22 mouse cellular contexts compared by ENCODE assay signal in the genomic region with DNA sequence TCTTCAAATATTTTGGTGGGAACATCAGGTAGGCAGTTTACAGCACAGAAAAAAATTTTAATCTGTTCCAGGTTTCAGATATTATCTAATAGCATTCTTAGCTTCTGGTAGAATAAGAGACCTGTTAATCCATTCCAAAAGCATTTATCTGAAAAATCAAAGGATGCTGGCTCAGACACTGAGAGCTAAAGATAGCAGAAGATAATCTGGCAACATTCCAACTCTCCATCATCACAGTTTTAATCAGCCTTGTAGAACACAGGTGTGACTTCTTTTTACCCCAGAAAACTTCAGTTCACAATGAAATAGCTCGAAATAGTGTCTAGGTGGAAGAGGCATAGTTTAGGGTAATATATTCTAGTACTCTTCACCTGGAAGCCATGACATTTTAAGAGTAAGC.
DNase-seq lines count a peak whose midpoint lies in the region; ATAC-seq and TF ChIP-seq lines count a peak whose summit lies in the region.
"Had no signal": no experiment of that assay in that cellular context is flagged by ENCODE, and none has a peak within 500 bp of the region (broad histone marks: within the 10 kb centered on the region; RNA-seq: fewer than 3 reads in every experiment).

No protein-coding gene starts in this region.

- no peaks in the 10 kb centered on the region for H3K36me3 ChIP-seq in embryonic facial prominence, embryonic 14.5 days (ENCODE audit: control insufficient read depth, insufficient read depth, low read length)
- no peaks in the 10 kb centered on the region for H3K36me3 ChIP-seq in embryonic facial prominence, embryonic 10.5 days (replicated peaks)
- H3K36me3 ChIP-seq in limb, embryonic 14.5 days (ENCODE audit: control insufficient read depth, insufficient read depth, low read length), result no peaks in the 10 kb centered on the region
- H3K36me3 ChIP-seq in limb, embryonic 10.5 days, result no peaks in the 10 kb centered on the region
- H3K36me3 ChIP-seq in hindbrain, embryonic 12.5 days, result no peaks in the 10 kb centered on the region
- H3K36me3 ChIP-seq: G1E had no signal

- DNase-seq in cerebellum, adult 9-10 months, result peak; percentile 31
- no peak for DNase-seq in cerebellum, adult 11-12 months
- DNase-seq in embryonic facial prominence, embryonic 14.5 days (ENCODE audit: low spot score), result peak; percentile 33
- DNase-seq in embryonic facial prominence, embryonic 10.5 days (ENCODE audit: low spot score), result no peak
- DNase-seq in limb, embryonic 14.5 days (ENCODE audit: low spot score), result peak; percentile 46
- DNase-seq in limb, embryonic 10.5 days (ENCODE audit: low spot score), result no peak
- peak; percentile 67 for DNase-seq in brain, adult 2 months (ENCODE audit: low read depth, low spot score)
- DNase-seq: adrenal gland, adult 2 months; adrenal gland, adult 8-10 months; adrenal gland, postnatal 10 days; adrenal gland, postnatal 14 days; adrenal gland, postnatal 25 days; adrenal gland, postnatal 36 days; B cell, adult 2 months; cerebellum, adult 11 months; cerebellum, adult 18-20 months had no signal

- no peak overlapping the region for H3K4me3 ChIP-seq in embryonic facial prominence, embryonic 14.5 days (ENCODE audit: low read depth, low read length)
- H3K4me3 ChIP-seq in embryonic facial prominence, embryonic 10.5 days, result no peak overlapping the region
- no peak overlapping the region for H3K4me3 ChIP-seq in limb, embryonic 14.5 days (replicated peaks; ENCODE audit: low read length)
- H3K4me3 ChIP-seq in limb, embryonic 10.5 days, result no peak overlapping the region
- no peak overlapping the region for H3K4me3 ChIP-seq in hindbrain, embryonic 12.5 days

- no peak overlapping the region for H3K27ac ChIP-seq in embryonic facial prominence, embryonic 14.5 days (replicated peaks; ENCODE audit: low read depth, low read length)
- H3K27ac ChIP-seq in embryonic facial prominence, embryonic 10.5 days (replicated peaks), result no peak overlapping the region
- H3K27ac ChIP-seq in limb, embryonic 14.5 days (replicated peaks; ENCODE audit: low read depth, low read length), result no peak overlapping the region
- no peak overlapping the region for H3K27ac ChIP-seq in limb, embryonic 10.5 days
- no peak overlapping the region for H3K27ac ChIP-seq in hindbrain, embryonic 12.5 days

- no peaks in the 10 kb centered on the region for H3K27me3 ChIP-seq in embryonic facial prominence, embryonic 14.5 days (replicated peaks; ENCODE audit: control insufficient read depth, insufficient read depth, low read length)
- H3K27me3 ChIP-seq in embryonic facial prominence, embryonic 10.5 days (replicated peaks; ENCODE audit: low read depth, poor library complexity, severe bottlenecking), result no peaks in the 10 kb centered on the region
- H3K27me3 ChIP-seq in limb, embryonic 14.5 days (ENCODE audit: control insufficient read depth, insufficient read depth, low read length), result no peaks in the 10 kb centered on the region
- no peaks in the 10 kb centered on the region for H3K27me3 ChIP-seq in limb, embryonic 10.5 days (ENCODE audit: low read depth, poor library complexity, severe bottlenecking)
- no peaks in the 10 kb centered on the region for H3K27me3 ChIP-seq in hindbrain, embryonic 12.5 days
- H3K27me3 ChIP-seq: CH12.LX, Patski had no signal

- H3K9ac ChIP-seq in embryonic facial prominence, embryonic 14.5 days (ENCODE audit: low read depth, low read length), result no peak overlapping the region
- no peak overlapping the region for H3K9ac ChIP-seq in limb, embryonic 14.5 days (ENCODE audit: low read depth, low read length, severe bottlenecking)
- H3K9ac ChIP-seq in hindbrain, embryonic 12.5 days, result no peak overlapping the region

- no peaks in the 10 kb centered on the region for H3K9me3 ChIP-seq in embryonic facial prominence, embryonic 14.5 days (ENCODE audit: control insufficient read depth, low read length)
- H3K9me3 ChIP-seq in embryonic facial prominence, embryonic 10.5 days, result no peaks in the 10 kb centered on the region
- 0 out of 2 replicates have a peak, but pooled peaks cover 3% of the 10 kb centered on the region for H3K9me3 ChIP-seq in limb, embryonic 14.5 days (ENCODE audit: control insufficient read depth, low read length)
- H3K9me3 ChIP-seq in limb, embryonic 10.5 days (replicated peaks), result no peaks in the 10 kb centered on the region
- no peaks in the 10 kb centered on the region for H3K9me3 ChIP-seq in hindbrain, embryonic 12.5 days (replicated peaks)
- H3K9me3 ChIP-seq: G1E had no signal

- 30% methylated on average over 1 of the region's 1 CpGs for WGBS in embryonic facial prominence, embryonic 14.5 days
- WGBS in embryonic facial prominence, embryonic 10.5 days, result 82% methylated on average over 1 of the region's 1 CpGs
- 69% methylated on average over 1 of the region's 1 CpGs for WGBS in limb, embryonic 14.5 days
- WGBS in limb, embryonic 10.5 days, result 77% methylated on average over 1 of the region's 1 CpGs
- WGBS in hindbrain, embryonic 12.5 days, result 68% methylated on average over 1 of the region's 1 CpGs

- TF ChIP-seq POLR2A in limb, embryonic 14.5 days (IDR thresholded peaks at IDR 0.05; ENCODE audit: borderline replicate concordance, extremely low read depth, insufficient read depth, insufficient read length), result no peak

- no peaks in the 10 kb centered on the region for H3K4me1 ChIP-seq in embryonic facial prominence, embryonic 14.5 days (ENCODE audit: control insufficient read depth, insufficient read depth, low read length)
- H3K4me1 ChIP-seq in embryonic facial prominence, embryonic 10.5 days, result no peaks in the 10 kb centered on the region
- peaks cover 16% of the 10 kb centered on the region for H3K4me1 ChIP-seq in limb, embryonic 14.5 days (ENCODE audit: control insufficient read depth, insufficient read depth, low read length)
- no peaks in the 10 kb centered on the region for H3K4me1 ChIP-seq in limb, embryonic 10.5 days
- H3K4me1 ChIP-seq in hindbrain, embryonic 12.5 days, result no peaks in the 10 kb centered on the region

- ATAC-seq in embryonic facial prominence, embryonic 14.5 days (ENCODE audit: low read depth), result no peak
- no peak for ATAC-seq in limb, embryonic 14.5 days (ENCODE audit: low FRiP score, low read depth)
- ATAC-seq in hindbrain, embryonic 12.5 days (ENCODE audit: low FRiP score), result no peak
- ATAC-seq: activated CD4-positive, CD25-positive, alpha-beta regulatory T cell, adult 4 months; CD4-positive, CD25-positive, alpha-beta regulatory T cell, adult 4 months; Patski had no signal

- no peak overlapping the region for H3K4me2 ChIP-seq in embryonic facial prominence, embryonic 14.5 days (ENCODE audit: low read depth, low read length)
- no peak overlapping the region for H3K4me2 ChIP-seq in limb, embryonic 14.5 days (replicated peaks; ENCODE audit: low read depth, low read length, severe bottlenecking)
- no peak overlapping the region for H3K4me2 ChIP-seq in hindbrain, embryonic 12.5 days (replicated peaks)

Comparison
In these comparisons a context has a peak if more than half of its experiments do, and no peak if none do; other contexts are left out.
1. DNase-seq: peak in cerebellum, adult 9-10 months (single experiment), embryonic facial prominence, embryonic 14.5 days (single experiment), limb, embryonic 14.5 days (single experiment) and brain, adult 2 months (single experiment); none in cerebellum, adult 11-12 months (single experiment), embryonic facial prominence, embryonic 10.5 days (single experiment) and limb, embryonic 10.5 days (single experiment).